Mouse (Mus musculus) adrenal gland, postnatal 36 days (tissue): Measurements from ENCODE around the gene Gm49405. TPM values are rescaled to one million over a fixed set of nuclear protein-coding genes. Genes with fewer than 3 reads are reported as not detected.
A peak's percentile ranks its signal among the peaks of the same experiment; 100 is the strongest.

Experiments used
- DNase-seq, 2 experiments: peaks; one replicate each; pipeline ENCODE4 v3.0.0; 2021; ENCODE audit warnings: mixed read lengths in 1 of 2
- total RNA-seq, 2 experiments: library from RNA; stranded (reverse); gene quantifications; 2 replicates each; pipeline ENCODE4 v1.2.3; 2021

The Gm49405 gene
- total RNA-seq, 2 experiments from 2014 or later, result 0.72 to 0.96 TPM

GRCm38 (mm10) chr19:3988066-3988465 lies 12.4 kb upstream of the Gm49405 start:
- no peak for DNase-seq

- DNase-seq, result no peak
Observed at GRCm38 (mm10) chr19:3988750-3989149, 11.7 kb upstream of the Gm49405 start.

- DNase-seq, result no peak
Observed at GRCm38 (mm10) chr19:3990804-3991203, 9.6 kb upstream of the Gm49405 start.

GRCm38 (mm10) chr19:3991562-3991961 lies 8.9 kb upstream of the Gm49405 start:
- no peak for DNase-seq

GRCm38 (mm10) chr19:3991966-3992365 lies 8.5 kb upstream of the Gm49405 start:
- DNase-seq, result no peak

- no peak for DNase-seq
Observed at GRCm38 (mm10) chr19:3992416-3992815, 8.0 kb upstream of the Gm49405 start, which contains the start of gene Tbx10. Tbx10 (plus strand) TSS chr19:3992752.

- no peak for DNase-seq
Observed at GRCm38 (mm10) chr19:3994932-3995331, 5.5 kb upstream of the Gm49405 start.

- DNase-seq, result no peak
Observed at GRCm38 (mm10) chr19:3995505-3995904, 4.9 kb upstream of the Gm49405 start.

- DNase-seq, result no peak
Observed at GRCm38 (mm10) chr19:3996106-3996505, 4.3 kb upstream of the Gm49405 start.

GRCm38 (mm10) chr19:3996747-3997146 lies 3.7 kb upstream of the Gm49405 start:
- DNase-seq, result no peak

- no peak for DNase-seq
Observed at GRCm38 (mm10) chr19:3997231-3997630, 3.2 kb upstream of the Gm49405 start.

GRCm38 (mm10) chr19:3998335-3998734 lies 2.1 kb upstream of the Gm49405 start:
- DNase-seq, result no peak

- DNase-seq, result no peak
Observed at GRCm38 (mm10) chr19:3999121-3999730, 1.2 kb upstream of the Gm49405 start.

GRCm38 (mm10) chr19:4000949-4001525 lies 611 bp downstream of the Gm49405 start:
- no peak for DNase-seq

GRCm38 (mm10) chr19:4001752-4002151 lies 1.3 kb downstream of the Gm49405 start:
- no peak for DNase-seq

GRCm38 (mm10) chr19:4003112-4003511 lies 2.7 kb downstream of the Gm49405 start, which contains the start of gene Doc2g:
Doc2g (plus strand) TSS chr19:4003313.
- DNase-seq, result no peak

- DNase-seq, result no peak
Observed at GRCm38 (mm10) chr19:4003641-4004040, 3.2 kb downstream of the Gm49405 start.

- no peak for DNase-seq
Observed at GRCm38 (mm10) chr19:4004331-4004730, 3.9 kb downstream of the Gm49405 start.

- no peak for DNase-seq
Observed at GRCm38 (mm10) chr19:4005091-4005490, 4.7 kb downstream of the Gm49405 start.

- no peak for DNase-seq
Observed at GRCm38 (mm10) chr19:4005971-4006370, 5.5 kb downstream of the Gm49405 start.

- no peak for DNase-seq
Observed at GRCm38 (mm10) chr19:4011086-4011485, 10.7 kb downstream of the Gm49405 start.

- peak; percentile 96 to 97 for DNase-seq
Observed at GRCm38 (mm10) chr19:4012432-4013022, 12.1 kb downstream of the Gm49405 start, which contains the start of gene Ndufv1. Ndufv1 (minus strand) TSS chr19:4012806.

GRCm38 (mm10) chr19:4013066-4013465 lies 12.6 kb downstream of the Gm49405 start:
- DNase-seq, result no peak

- no peak for DNase-seq
Observed at GRCm38 (mm10) chr19:4014802-4015201, 14.4 kb downstream of the Gm49405 start.
